Mouse (Mus musculus) embryonic fibroblast, embryonic 13.5 days (primary cell): ENCODE measurements around the gene Acer1. TPM values are rescaled to one million over a fixed set of nuclear protein-coding genes. Genes with fewer than 3 reads are reported as not detected.

Source experiments
- H3K27ac ChIP-seq: 2 replicates; pipeline ENCODE4 v1.5.1; 2012; ENCODE audit warnings: low read length, control low read depth, inconsistent platforms; ENCODE audit not compliant: insufficient read depth
- H3K4me1 ChIP-seq: 2 replicates; pipeline ENCODE4 v1.6.1; 2011; ENCODE audit warnings: low read length; ENCODE audit not compliant: control insufficient read depth, insufficient read depth
- H3K4me3 ChIP-seq: 2 replicates; pipeline ENCODE4 v1.5.1; 2011; ENCODE audit warnings: mild to moderate bottlenecking, control low read depth, low read length; ENCODE audit not compliant: insufficient read depth
- CTCF ChIP-seq: IDR thresholded peaks from 2 replicates; pipeline ENCODE4 v1.5.1; 2011; ENCODE audit warnings: mild to moderate bottlenecking, control low read depth, low read length, moderate library complexity, borderline replicate concordance; ENCODE audit not compliant: insufficient read depth
- POLR2A ChIP-seq: IDR thresholded peaks from 2 replicates; pipeline ENCODE4 v1.6.1; 2011; ENCODE audit warnings: low read depth, mild to moderate bottlenecking, control low read depth, low read length, moderate library complexity
- polyA plus RNA-seq: library from polyadenylated mRNA; stranded (reverse); fragments of >200 nt; gene quantifications from 2 replicates; pipeline ENCODE4 v1.2.4, GENCODE M21; 2011; ENCODE audit warnings: low read depth; ENCODE audit not compliant: missing spikeins, insufficient read length

Gene Acer1
- not detected in 2 replicates for polyA plus RNA-seq

- Histone ChIP-seq H3K4me3 (no peak within 1 kb of the TSS), H3K27ac (no peak within 1 kb of the TSS), H3K4me1 (no peaks in the 10 kb centered on the region)
- TF ChIP-seq CTCF (no peak), POLR2A (no peak)
These were observed at the start of gene Acer1 for GRCm38 (mm10) chr17:56982013-56982412. Gene Acer1, minus strand, starts transcription at chr17:56982126.

- H3K27ac ChIP-seq: peak within 1 kb of the TSS; percentile 60
- peak within 1 kb of the TSS; percentile 97 for H3K4me3 ChIP-seq
- peaks cover 2% of the 10 kb centered on the region; the same call in 1 of the 2 replicates for H3K4me1 ChIP-seq
- TF ChIP-seq CTCF: no peak
- TF ChIP-seq POLR2A: peak; percentile 59; the same call in 1 of the 2 replicates
These were observed 49.2 kb upstream of the Acer1 start, which contains the start of gene Khsrp for GRCm38 (mm10) chr17:57030931-57031660. Gene Khsrp, minus strand, starts transcription at chr17:57031522.

- peaks cover 2% of the 10 kb centered on the region; the same call in 1 of the 2 replicates for H3K4me1 ChIP-seq
- peak overlapping the region; percentile 97 for H3K4me3 ChIP-seq
- H3K27ac ChIP-seq: no peak overlapping the region
- TF ChIP-seq CTCF (no peak), POLR2A (peak; percentile 46)
These were observed 47.8 kb upstream of the Acer1 start for GRCm38 (mm10) chr17:57029691-57030090.

GRCm38 (mm10) chr17:57027471-57027870 is 45.5 kb upstream of the Acer1 start:
- TF ChIP-seq POLR2A: no peak
- no peak for TF ChIP-seq CTCF
- Histone ChIP-seq H3K4me3 (no peak overlapping the region), H3K27ac (no peak overlapping the region), H3K4me1 (peaks cover 2% of the 10 kb centered on the region; the same call in 1 of the 2 replicates)

GRCm38 (mm10) chr17:57020960-57021359 is 39.0 kb upstream of the Acer1 start:
- H3K4me3 ChIP-seq: no peak overlapping the region
- H3K27ac ChIP-seq: no peak overlapping the region
- H3K4me1 ChIP-seq: no peaks in the 10 kb centered on the region
- no peak for TF ChIP-seq CTCF
- TF ChIP-seq POLR2A: no peak

- TF ChIP-seq POLR2A: no peak
- no peak overlapping the region for H3K4me3 ChIP-seq
- no peak overlapping the region for H3K27ac ChIP-seq
- H3K4me1 ChIP-seq: no peaks in the 10 kb centered on the region
These were observed 37.8 kb upstream of the Acer1 start for GRCm38 (mm10) chr17:57019693-57020092.

- TF ChIP-seq CTCF (no peak), POLR2A (no peak)
These were observed 30.4 kb upstream of the Acer1 start for GRCm38 (mm10) chr17:57012245-57012795.

GRCm38 (mm10) chr17:57011236-57012141 is 29.6 kb upstream of the Acer1 start, which contains the start of the genes Gtf2f1 and Gm17949:
Gene Gtf2f1, minus strand, starts transcription at chr17:57011288.
Gene Gm17949, plus strand, starts transcription at chr17:57011469.
- Histone ChIP-seq H3K27ac (peak within 1 kb of the TSS; percentile 63), H3K4me1 (no peaks in the 10 kb centered on the region), H3K4me3 (peak within 1 kb of the TSS; percentile 80)
- TF ChIP-seq CTCF: no peak
- TF ChIP-seq POLR2A: peak; percentile 98

More at GRCm38 (mm10) chr17:57012245-57012795, 30.4 kb upstream of the Acer1 start:
- no peak overlapping the region; the same call in 1 of the 2 replicates for H3K4me3 ChIP-seq
- H3K4me1 ChIP-seq: no peaks in the 10 kb centered on the region
- H3K27ac ChIP-seq: no peak overlapping the region

GRCm38 (mm10) chr17:57010911-57011235 is 28.9 kb upstream of the Acer1 start:
- Histone ChIP-seq H3K4me1 (no peaks in the 10 kb centered on the region), H3K27ac (peak overlapping the region; percentile 63), H3K4me3 (peak overlapping the region; percentile 80)
- TF ChIP-seq CTCF (no peak), POLR2A (no peak)
